Mouse (Mus musculus): Measurements from ENCODE around the gene Itpr2. TPM values are rescaled to one million over a fixed set of nuclear protein-coding genes. Genes with fewer than 3 reads are reported as not detected.

Itpr2 gene
- polyA plus RNA-seq, 1 experiment from 2014 or later, result 8.0 TPM

DNA sequence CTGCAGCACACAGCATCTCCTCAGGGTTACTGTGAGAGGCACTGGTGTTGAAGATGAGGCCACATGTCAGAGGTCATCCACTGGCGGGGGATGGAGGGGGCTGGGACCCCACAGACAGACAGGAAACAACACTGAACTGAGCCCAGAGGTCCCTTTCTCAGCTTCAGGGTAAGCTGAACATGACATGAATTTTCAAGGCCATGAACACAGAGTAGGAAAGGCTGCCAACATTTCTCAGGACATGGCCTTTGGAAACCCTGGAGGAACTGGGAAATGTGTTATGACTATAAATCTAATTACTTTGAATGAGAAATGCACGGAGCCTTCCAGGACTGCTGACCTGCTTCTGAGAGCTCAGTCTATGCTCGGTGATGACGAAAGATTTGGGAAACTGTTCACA, 144.1 kb downstream of the Itpr2 start:
- no peaks in the 10 kb centered on the region for H3K27me3 ChIP-seq
- WGBS, result 65% methylated on average over 4 of the region's 4 CpGs
- no peak overlapping the region for H3K9ac ChIP-seq
- H3K4me3 ChIP-seq, result no peak overlapping the region
- no peaks in the 10 kb centered on the region for H3K4me1 ChIP-seq
- H3K36me3 ChIP-seq, result no peaks in the 10 kb centered on the region
- H3K9me3 ChIP-seq (replicated peaks), result no peaks in the 10 kb centered on the region
- no peak for ATAC-seq (ENCODE audit: low FRiP score)
- no peak overlapping the region for H3K4me2 ChIP-seq (replicated peaks)
- no peak overlapping the region for H3K27ac ChIP-seq

DNA sequence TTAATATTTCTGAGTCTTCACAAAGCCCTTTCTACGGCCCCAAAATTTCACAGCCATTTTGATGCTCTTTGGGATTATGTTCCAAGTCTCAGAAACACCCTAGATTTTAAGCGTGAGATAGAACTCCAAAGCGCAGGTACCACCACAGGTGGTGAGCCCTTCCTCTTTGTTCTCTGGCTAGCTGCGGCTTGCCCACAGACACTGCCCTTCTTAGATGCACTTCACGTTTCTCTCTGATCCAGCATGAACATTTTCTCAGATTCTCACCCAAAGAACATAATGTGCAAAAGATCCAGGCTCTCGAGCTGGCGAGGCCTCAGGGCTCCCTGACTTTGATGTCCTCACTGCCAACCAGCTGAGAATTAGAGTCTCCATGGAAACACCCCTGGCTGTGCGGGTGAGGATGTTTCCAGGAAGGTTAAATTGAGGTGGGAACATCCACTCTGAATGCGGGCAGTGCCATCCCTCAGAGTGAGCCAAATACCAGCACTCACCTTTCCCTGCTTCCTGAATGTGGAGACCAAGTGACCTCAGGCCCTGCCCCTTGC, 149.7 kb downstream of the Itpr2 start:
- no peaks in the 10 kb centered on the region for H3K4me1 ChIP-seq
- H3K4me3 ChIP-seq, result no peak overlapping the region
- ATAC-seq (ENCODE audit: low FRiP score), result no peak
- no peaks in the 10 kb centered on the region; the same call in 1 of the 2 replicates for H3K9me3 ChIP-seq (replicated peaks)
- H3K27ac ChIP-seq, result no peak overlapping the region
- H3K36me3 ChIP-seq, result no peaks in the 10 kb centered on the region
- 66% methylated on average over 9 of the region's 9 CpGs for WGBS
- H3K27me3 ChIP-seq, result no peaks in the 10 kb centered on the region
- no peak overlapping the region for H3K9ac ChIP-seq
- H3K4me2 ChIP-seq (replicated peaks), result no peak overlapping the region

DNA sequence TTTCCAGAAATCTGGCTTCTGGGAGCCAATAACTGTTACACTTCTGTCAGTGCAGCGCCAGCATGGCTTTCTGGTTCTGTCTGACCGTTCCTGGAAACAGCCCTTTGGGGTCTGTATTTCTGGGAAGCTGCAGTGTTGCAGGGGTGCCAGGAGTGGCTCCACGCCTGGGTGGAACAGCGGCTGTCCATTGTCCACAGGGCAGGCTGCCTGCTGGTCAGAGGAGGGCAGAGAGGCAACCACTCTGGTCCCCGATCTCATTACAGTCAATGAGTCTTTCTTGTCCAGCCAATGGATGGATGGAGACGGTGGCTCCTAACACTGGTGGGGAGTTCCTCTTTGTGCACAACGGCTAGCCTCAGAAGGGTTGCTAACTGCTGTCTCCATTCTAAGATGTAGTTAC, 150.2 kb downstream of the Itpr2 start:
- WGBS, result 70% methylated on average over 7 of the region's 7 CpGs
- no peak overlapping the region for H3K27ac ChIP-seq
- no peak overlapping the region for H3K4me2 ChIP-seq (replicated peaks)
- H3K4me1 ChIP-seq, result no peaks in the 10 kb centered on the region
- H3K4me3 ChIP-seq, result no peak overlapping the region
- no peaks in the 10 kb centered on the region; the same call in 1 of the 2 replicates for H3K9me3 ChIP-seq (replicated peaks)
- H3K36me3 ChIP-seq, result no peaks in the 10 kb centered on the region
- no peak overlapping the region for H3K9ac ChIP-seq
- ATAC-seq (ENCODE audit: low FRiP score), result no peak
- H3K27me3 ChIP-seq, result no peaks in the 10 kb centered on the region

DNA sequence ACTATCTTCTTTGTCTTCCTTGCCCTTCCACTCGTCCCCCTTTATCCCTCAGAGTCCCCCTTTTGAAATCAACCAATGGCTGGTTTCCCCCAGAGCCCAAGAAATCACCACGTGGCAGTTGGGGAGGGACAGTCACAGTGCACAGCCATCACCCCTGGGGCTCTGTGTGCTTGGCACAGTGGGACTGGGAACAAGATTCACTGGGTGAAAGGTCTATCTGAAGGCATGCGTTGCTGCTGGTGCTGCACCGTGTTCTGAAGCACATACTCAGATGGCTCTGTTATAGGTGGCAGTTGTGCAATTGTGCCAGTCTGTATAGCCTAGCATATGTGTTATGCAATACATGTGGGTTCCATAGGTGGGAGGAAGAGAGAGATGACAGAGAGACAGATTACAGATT, 154.5 kb downstream of the Itpr2 start:
- Histone ChIP-seq H3K36me3 (no peaks in the 10 kb centered on the region), H3K4me2 (replicated peaks) (no peak overlapping the region), H3K9me3 (replicated peaks) (no peaks in the 10 kb centered on the region; the same call in 1 of the 2 replicates), H3K27me3 (no peaks in the 10 kb centered on the region), H3K4me3 (no peak overlapping the region), H3K9ac (no peak overlapping the region), H3K27ac (no peak overlapping the region), H3K4me1 (peaks cover 12% of the 10 kb centered on the region)
- WGBS, result 57% methylated on average over 4 of the region's 4 CpGs
- ATAC-seq (ENCODE audit: low FRiP score), result no peak

GRCm38 (mm10) chr6:146346545-146347195, 155.4 kb downstream of the Itpr2 start:
- peaks cover 12% of the 10 kb centered on the region for H3K4me1 ChIP-seq
- no peak for ATAC-seq (ENCODE audit: low FRiP score)

DNA sequence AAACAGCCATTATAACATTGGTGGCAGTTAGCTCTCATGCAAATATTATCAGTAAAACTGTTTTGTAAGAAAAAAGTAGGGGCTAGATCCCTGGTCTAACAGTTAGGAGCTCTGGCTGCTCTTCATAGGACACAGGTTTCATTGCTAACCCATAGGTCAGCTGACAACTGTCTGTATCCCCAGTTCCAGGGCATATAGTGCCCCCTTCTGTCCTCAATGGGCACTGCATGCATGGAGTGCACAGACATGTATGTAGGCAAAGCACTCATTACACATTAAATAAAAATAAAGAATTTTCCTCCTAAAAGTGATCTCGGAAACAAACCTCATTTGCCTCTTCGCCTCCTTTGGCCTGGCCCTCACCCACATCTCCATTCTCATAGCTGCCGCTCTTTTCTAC, 157.3 kb downstream of the Itpr2 start:
- H3K27me3 ChIP-seq, result no peaks in the 10 kb centered on the region
- H3K9me3 ChIP-seq (replicated peaks), result no peaks in the 10 kb centered on the region
- no peak overlapping the region for H3K4me3 ChIP-seq
- H3K9ac ChIP-seq, result no peak overlapping the region
- no peaks in the 10 kb centered on the region for H3K36me3 ChIP-seq
- H3K27ac ChIP-seq, result no peak overlapping the region
- no peak for ATAC-seq (ENCODE audit: low FRiP score)
- H3K4me1 ChIP-seq, result peaks cover 12% of the 10 kb centered on the region
- H3K4me2 ChIP-seq (replicated peaks), result no peak overlapping the region
- WGBS, result 88% methylated on average over 3 of the region's 3 CpGs

More at GRCm38 (mm10) chr6:146346545-146347195, 155.4 kb downstream of the Itpr2 start:
- Histone ChIP-seq H3K9me3 (replicated peaks) (no peaks in the 10 kb centered on the region; the same call in 1 of the 2 replicates), H3K9ac (no peak overlapping the region), H3K36me3 (no peaks in the 10 kb centered on the region), H3K27me3 (no peaks in the 10 kb centered on the region), H3K27ac (no peak overlapping the region), H3K4me2 (replicated peaks) (no peak overlapping the region), H3K4me3 (no peak overlapping the region)
- 92% methylated on average over 8 of the region's 8 CpGs for whole genome bisulfite sequencing

DNA sequence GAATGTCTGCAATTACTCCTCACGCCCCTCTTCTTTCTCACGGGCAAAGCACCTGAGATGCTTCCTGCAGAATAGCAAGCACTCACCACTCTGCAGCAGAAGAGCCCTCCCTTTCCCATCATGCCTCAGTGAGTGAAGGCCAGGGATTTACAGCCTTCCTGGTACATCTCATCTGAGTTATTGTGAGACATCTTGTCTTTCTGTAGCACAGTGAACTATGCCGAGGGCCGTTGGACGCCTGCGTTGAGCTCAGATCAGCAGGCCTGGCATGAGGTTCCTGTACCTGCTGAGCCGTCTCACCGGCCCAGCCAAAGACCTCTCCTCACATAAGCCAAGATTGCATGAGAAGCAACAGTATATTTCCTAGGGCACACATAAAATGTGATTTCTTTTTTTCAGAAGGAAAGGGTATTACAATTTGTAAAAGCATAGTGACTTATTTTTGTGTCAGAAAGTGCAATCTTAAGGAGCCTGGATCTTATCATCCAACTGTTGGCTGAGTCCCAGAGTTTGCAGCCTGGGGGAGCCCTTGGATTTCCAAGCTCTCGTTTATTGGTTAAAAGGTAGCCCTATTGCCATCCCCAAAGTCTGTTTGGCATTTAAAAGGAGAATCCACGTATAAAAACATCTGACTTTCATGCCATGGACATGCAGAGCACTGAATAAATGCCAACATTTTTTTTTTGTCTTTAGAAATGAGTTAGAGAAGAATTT, 158.2 kb downstream of the Itpr2 start:
- no peak overlapping the region for H3K4me2 ChIP-seq (replicated peaks)
- no peak overlapping the region for H3K27ac ChIP-seq
- H3K9ac ChIP-seq, result no peak overlapping the region
- H3K4me1 ChIP-seq, result peaks cover 12% of the 10 kb centered on the region
- H3K9me3 ChIP-seq (replicated peaks), result no peaks in the 10 kb centered on the region
- no peaks in the 10 kb centered on the region for H3K27me3 ChIP-seq
- no peak for ATAC-seq (ENCODE audit: low FRiP score)
- H3K36me3 ChIP-seq, result no peaks in the 10 kb centered on the region
- H3K4me3 ChIP-seq, result no peak overlapping the region
- 36% methylated on average over 10 of the region's 10 CpGs for WGBS

- WGBS, result 8% methylated on average over 6 of the region's 6 CpGs
Observed at GRCm38 (mm10) chr6:146342995-146343394, 159.0 kb downstream of the Itpr2 start.

DNA sequence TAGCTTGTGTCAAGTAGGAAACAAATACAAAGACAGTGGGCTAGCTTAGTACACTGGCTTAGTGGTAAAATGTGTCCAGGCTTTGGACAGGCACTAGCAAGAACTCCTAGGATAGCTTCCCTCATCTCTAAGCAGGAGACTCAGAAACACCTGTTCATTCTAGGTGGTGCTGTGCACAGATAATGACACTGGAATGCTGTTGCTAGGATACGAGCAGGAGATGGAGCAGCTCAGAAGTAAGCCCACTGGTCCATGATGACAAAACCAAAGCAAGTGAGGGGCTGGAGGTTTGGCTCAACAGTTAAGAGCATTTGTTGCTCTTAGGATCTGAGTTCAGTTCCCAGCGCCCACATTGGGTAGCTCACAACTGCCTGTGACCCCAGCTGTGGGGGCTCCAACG, 160.1 kb downstream of the Itpr2 start:
- no peaks in the 10 kb centered on the region for H3K27me3 ChIP-seq
- no peak overlapping the region for H3K9ac ChIP-seq
- no peak for ATAC-seq (ENCODE audit: low FRiP score)
- no peak overlapping the region for H3K4me2 ChIP-seq (replicated peaks)
- 87% methylated on average over 3 of the region's 3 CpGs for WGBS
- no peaks in the 10 kb centered on the region for H3K36me3 ChIP-seq
- no peaks in the 10 kb centered on the region for H3K9me3 ChIP-seq (replicated peaks)
- peaks cover 12% of the 10 kb centered on the region for H3K4me1 ChIP-seq
- no peak overlapping the region for H3K27ac ChIP-seq
- H3K4me3 ChIP-seq, result no peak overlapping the region

More at GRCm38 (mm10) chr6:146342995-146343394, 159.0 kb downstream of the Itpr2 start:
- Histone ChIP-seq H3K4me2 (replicated peaks) (no peak overlapping the region), H3K9me3 (replicated peaks) (no peaks in the 10 kb centered on the region), H3K4me3 (no peak overlapping the region), H3K9ac (no peak overlapping the region), H3K27ac (no peak overlapping the region), H3K4me1 (peaks cover 12% of the 10 kb centered on the region), H3K27me3 (no peaks in the 10 kb centered on the region), H3K36me3 (no peaks in the 10 kb centered on the region)
- ATAC-seq (ENCODE audit: low FRiP score), result no peak

DNA sequence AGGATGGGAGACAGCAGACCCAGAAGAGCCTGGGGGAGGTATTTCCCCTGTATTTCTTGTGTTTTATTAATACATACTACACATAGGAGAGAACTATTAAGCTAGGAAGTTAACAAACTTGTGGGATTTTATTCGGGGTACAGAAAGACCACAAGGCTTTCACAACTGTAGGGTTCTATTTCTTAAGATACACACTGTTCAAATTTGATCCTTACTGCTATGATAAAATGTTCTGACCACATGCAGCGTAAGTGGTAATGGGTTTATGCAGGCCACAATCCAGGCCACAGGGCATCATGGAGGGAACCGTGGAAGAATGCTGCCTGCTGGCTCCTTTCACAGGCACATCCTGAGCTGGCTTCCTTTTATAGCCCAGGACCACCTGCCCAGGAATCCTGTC, 160.6 kb downstream of the Itpr2 start:
- no peak overlapping the region for H3K4me2 ChIP-seq (replicated peaks)
- WGBS, result 90% methylated on average over 3 of the region's 3 CpGs
- H3K9ac ChIP-seq, result no peak overlapping the region
- H3K9me3 ChIP-seq (replicated peaks), result no peaks in the 10 kb centered on the region
- H3K27me3 ChIP-seq, result no peaks in the 10 kb centered on the region
- H3K36me3 ChIP-seq, result no peaks in the 10 kb centered on the region
- H3K4me1 ChIP-seq, result peaks cover 12% of the 10 kb centered on the region
- H3K4me3 ChIP-seq, result no peak overlapping the region
- no peak overlapping the region for H3K27ac ChIP-seq
- ATAC-seq (ENCODE audit: low FRiP score), result no peak

DNA sequence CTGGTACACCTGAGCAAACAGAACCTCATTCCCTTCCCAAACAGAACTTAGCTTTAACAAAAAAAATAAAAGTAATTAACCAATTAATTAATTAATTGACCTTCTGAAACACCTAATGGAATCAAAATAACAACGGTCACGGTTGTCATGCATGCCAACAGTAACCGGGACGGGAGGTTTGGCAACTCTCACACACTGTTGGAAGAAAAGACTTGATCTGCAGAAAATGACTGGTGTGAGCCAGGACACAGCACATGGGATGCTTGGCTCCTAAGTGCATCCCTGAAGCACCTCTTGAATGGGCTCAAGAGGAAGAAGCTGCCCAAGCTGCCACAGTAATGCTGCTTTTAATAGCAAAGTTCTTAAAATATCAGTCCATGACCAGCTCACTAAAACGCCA, 161.1 kb downstream of the Itpr2 start:
- Histone ChIP-seq H3K4me3 (no peak overlapping the region), H3K9ac (no peak overlapping the region), H3K4me1 (peaks cover 12% of the 10 kb centered on the region), H3K27me3 (no peaks in the 10 kb centered on the region), H3K4me2 (replicated peaks) (no peak overlapping the region), H3K27ac (no peak overlapping the region), H3K36me3 (no peaks in the 10 kb centered on the region), H3K9me3 (replicated peaks) (no peaks in the 10 kb centered on the region)
- no peak for ATAC-seq (ENCODE audit: low FRiP score)
- 81% methylated on average over 5 of the region's 5 CpGs for WGBS

- Histone ChIP-seq H3K4me2 (replicated peaks) (no peak overlapping the region), H3K27me3 (no peaks in the 10 kb centered on the region), H3K4me3 (no peak overlapping the region), H3K9ac (no peak overlapping the region), H3K36me3 (no peaks in the 10 kb centered on the region), H3K27ac (no peak overlapping the region), H3K4me1 (peaks cover 12% of the 10 kb centered on the region), H3K9me3 (replicated peaks) (no peaks in the 10 kb centered on the region)
- 74% methylated on average over 10 of the region's 10 CpGs for WGBS
- no peak for ATAC-seq (ENCODE audit: low FRiP score)
Observed at GRCm38 (mm10) chr6:146339779-146340178, 162.2 kb downstream of the Itpr2 start.

Data from hindbrain, embryonic 12.5 days (tissue).